Mouse (Mus musculus) urinary bladder, postnatal 25 days (tissue): Measurements from ENCODE around the gene Spag9.

ENCODE experiments used
- DNase-seq: peaks from one replicate; pipeline ENCODE4 v3.0.0; 2022; ENCODE audit warnings: low spot score

Spag9 gene

GRCm38 (mm10) chr11:93995720-93996305, at the start of gene Spag9:
Gene Spag9 (plus strand): TSS chr11:93996091.
- DNase-seq = peak; percentile 91

GRCm38 (mm10) chr11:93948887-93949567, 46.9 kb upstream of the Spag9 start:
- no peak for DNase-seq

GRCm38 (mm10) chr11:93950045-93950444, 45.8 kb upstream of the Spag9 start:
- DNase-seq = no peak

- DNase-seq = no peak
Measured at GRCm38 (mm10) chr11:93952376-93952775, 43.5 kb upstream of the Spag9 start.

GRCm38 (mm10) chr11:93954738-93955255, 41.1 kb upstream of the Spag9 start:
- DNase-seq = no peak

- peak; percentile 87 for DNase-seq
Measured at GRCm38 (mm10) chr11:93955256-93956150, 40.4 kb upstream of the Spag9 start.

- DNase-seq = no peak
Measured at GRCm38 (mm10) chr11:93956159-93956558, 39.7 kb upstream of the Spag9 start, which contains the start of gene Nme2. Gene Nme2 (minus strand): TSS chr11:93956259.

GRCm38 (mm10) chr11:93957031-93957555, 38.8 kb upstream of the Spag9 start:
- DNase-seq = no peak

- DNase-seq = no peak
Measured at GRCm38 (mm10) chr11:93957746-93958145, 38.1 kb upstream of the Spag9 start.

GRCm38 (mm10) chr11:93961482-93961881, 34.4 kb upstream of the Spag9 start:
- DNase-seq = no peak

GRCm38 (mm10) chr11:93963013-93963412, 32.9 kb upstream of the Spag9 start:
- no peak for DNase-seq

GRCm38 (mm10) chr11:93965391-93965790, 30.5 kb upstream of the Spag9 start:
- DNase-seq = no peak

GRCm38 (mm10) chr11:93967381-93967780, 28.5 kb upstream of the Spag9 start:
- no peak for DNase-seq

GRCm38 (mm10) chr11:93968005-93968847, 27.7 kb upstream of the Spag9 start, which contains the start of the genes Gm20390 and Nme1:
Gene Gm20390 (minus strand): TSS chr11:93968293.
Gene Nme1 (minus strand): TSS chr11:93968521.
- DNase-seq = peak; percentile 96

GRCm38 (mm10) chr11:93968848-93969128, 27.1 kb upstream of the Spag9 start:
- no peak for DNase-seq

GRCm38 (mm10) chr11:93969171-93969570, 26.7 kb upstream of the Spag9 start:
- DNase-seq = no peak

GRCm38 (mm10) chr11:93969799-93970198, 26.1 kb upstream of the Spag9 start:
- DNase-seq = no peak

GRCm38 (mm10) chr11:93972951-93973350, 22.9 kb upstream of the Spag9 start:
- DNase-seq = no peak

GRCm38 (mm10) chr11:93979502-93980049, 16.3 kb upstream of the Spag9 start:
- DNase-seq = no peak

- no peak for DNase-seq
Measured at GRCm38 (mm10) chr11:93984619-93985018, 11.3 kb upstream of the Spag9 start.

- no peak for DNase-seq
Measured at GRCm38 (mm10) chr11:93985265-93985664, 10.6 kb upstream of the Spag9 start.
